Mouse (Mus musculus): ENCODE data around the gene Nop2. TPM values are rescaled to one million over a fixed set of nuclear protein-coding genes. Genes with fewer than 3 reads are reported as not detected.
"Not testable (repeated sequence)": the region's sequence is repeated elsewhere in the genome, so short reads cannot be mapped to it uniquely, and the experiment has no call there.

Nop2 gene
- polyA plus RNA-seq, 1 experiment from 2014 or later: 47.9 TPM

DNA sequence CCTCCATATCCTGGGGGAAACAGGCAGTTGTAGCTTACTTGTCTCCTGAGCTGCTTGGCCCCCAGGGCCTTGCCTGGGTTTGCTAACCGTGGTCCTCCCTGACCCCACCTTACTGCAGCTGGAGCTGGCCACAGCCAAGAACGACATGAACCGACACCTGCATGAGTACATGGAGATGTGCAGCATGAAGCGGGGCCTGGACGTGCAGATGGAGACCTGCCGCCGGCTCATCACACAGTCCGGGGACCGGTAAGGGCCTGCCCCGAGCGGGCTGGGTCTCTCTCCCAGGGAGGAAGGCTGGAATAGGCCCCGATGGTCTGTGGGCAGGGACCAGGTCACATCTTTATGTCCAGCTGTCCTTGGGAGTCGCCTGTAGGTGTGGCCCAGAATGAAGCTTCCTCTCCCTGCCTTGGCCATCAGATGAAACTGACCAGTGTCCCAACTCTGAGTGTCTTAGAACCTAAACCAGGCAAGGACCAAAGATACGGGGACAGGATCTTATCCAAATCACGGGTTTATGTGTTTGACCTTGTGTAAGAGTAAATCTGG is 27.3 kb downstream of the Nop2 start:
- Histone ChIP-seq H3K36me3 (peaks cover 74% of the 10 kb centered on the region), H3K4me1 (replicated peaks) (peaks cover 40% of the 10 kb centered on the region), H3K4me3 (no peak overlapping the region), H3K9ac (no peak overlapping the region), H3K4me2 (no peak overlapping the region), H3K27ac (no peak overlapping the region), H3K9me3 (no peaks in the 10 kb centered on the region), H3K27me3 (no peaks in the 10 kb centered on the region)
- 89% methylated on average over 15 of the region's 15 CpGs for WGBS
- no peak for ATAC-seq (ENCODE audit: low FRiP score)

DNA sequence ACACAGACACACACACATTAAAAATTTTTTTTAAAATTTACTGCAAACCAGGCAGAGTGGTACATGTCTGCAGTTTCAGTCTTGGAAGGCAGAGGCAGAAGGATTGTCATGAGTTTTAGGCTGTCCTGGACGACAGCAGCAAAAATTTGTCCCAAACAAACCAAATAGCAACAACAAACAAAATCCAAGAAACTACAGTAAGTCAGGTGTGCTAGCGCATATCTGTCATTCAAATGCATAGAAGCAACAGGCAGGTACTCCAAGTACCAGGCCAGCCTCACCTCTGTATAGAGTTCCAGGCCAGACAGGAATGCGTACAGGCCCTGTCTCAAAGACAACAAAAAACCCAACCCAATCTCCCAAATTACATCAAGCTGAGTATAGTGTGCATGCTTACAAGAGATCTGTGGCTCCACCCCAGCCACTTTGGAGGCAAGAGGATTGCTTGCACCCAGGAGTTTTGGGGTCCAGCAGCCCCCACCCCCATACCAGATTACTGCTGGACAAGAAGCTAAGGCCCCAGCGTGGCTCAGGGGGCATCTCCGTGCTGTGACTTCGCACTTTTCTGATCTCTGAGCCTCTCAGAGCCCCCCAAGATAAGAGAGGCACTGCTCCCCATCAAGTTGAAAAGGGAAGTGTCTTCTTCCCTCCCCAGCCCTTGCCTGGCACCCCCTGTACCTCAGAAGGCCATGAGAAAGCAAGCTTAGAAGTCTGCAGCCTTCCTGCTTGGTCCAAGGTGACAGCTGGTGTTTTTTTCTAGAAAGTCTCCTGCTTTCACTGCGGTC is 28.3 kb downstream of the Nop2 start:
- 83% methylated on average over 7 of the region's 7 CpGs for WGBS
- Histone ChIP-seq H3K36me3 (peaks cover 72% of the 10 kb centered on the region), H3K4me3 (no peak overlapping the region), H3K27me3 (no peaks in the 10 kb centered on the region), H3K27ac (no peak overlapping the region), H3K4me2 (no peak overlapping the region), H3K4me1 (replicated peaks) (peaks cover 46% of the 10 kb centered on the region), H3K9ac (peak overlapping the region; percentile 35; the same call in 1 of the 2 replicates), H3K9me3 (no peaks in the 10 kb centered on the region)
- no peak for ATAC-seq (ENCODE audit: low FRiP score)

DNA sequence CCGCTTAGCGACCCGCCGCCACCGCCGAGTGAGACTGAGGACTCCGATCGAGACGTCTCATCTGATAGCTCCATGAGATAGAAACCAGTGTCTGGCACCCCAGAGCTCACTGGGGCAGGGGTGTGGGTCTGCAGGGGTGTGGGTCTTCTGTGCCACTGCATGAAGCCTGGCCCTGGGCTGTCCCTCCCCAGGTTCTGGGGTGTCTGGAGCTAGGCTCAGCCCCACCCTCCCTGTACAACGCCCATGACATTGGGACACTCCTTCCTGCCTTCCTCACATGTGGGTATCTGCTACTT is 28.8 kb downstream of the Nop2 start:
- Histone ChIP-seq H3K4me2 (no peak overlapping the region), H3K27ac (no peak overlapping the region), H3K9ac (no peak overlapping the region; the same call in 1 of the 2 replicates), H3K27me3 (no peaks in the 10 kb centered on the region), H3K9me3 (no peaks in the 10 kb centered on the region), H3K4me1 (replicated peaks) (peaks cover 46% of the 10 kb centered on the region), H3K36me3 (peaks cover 68% of the 10 kb centered on the region), H3K4me3 (no peak overlapping the region)
- no peak for ATAC-seq (ENCODE audit: low FRiP score)
- 61% methylated on average over 10 of the region's 10 CpGs for WGBS

DNA sequence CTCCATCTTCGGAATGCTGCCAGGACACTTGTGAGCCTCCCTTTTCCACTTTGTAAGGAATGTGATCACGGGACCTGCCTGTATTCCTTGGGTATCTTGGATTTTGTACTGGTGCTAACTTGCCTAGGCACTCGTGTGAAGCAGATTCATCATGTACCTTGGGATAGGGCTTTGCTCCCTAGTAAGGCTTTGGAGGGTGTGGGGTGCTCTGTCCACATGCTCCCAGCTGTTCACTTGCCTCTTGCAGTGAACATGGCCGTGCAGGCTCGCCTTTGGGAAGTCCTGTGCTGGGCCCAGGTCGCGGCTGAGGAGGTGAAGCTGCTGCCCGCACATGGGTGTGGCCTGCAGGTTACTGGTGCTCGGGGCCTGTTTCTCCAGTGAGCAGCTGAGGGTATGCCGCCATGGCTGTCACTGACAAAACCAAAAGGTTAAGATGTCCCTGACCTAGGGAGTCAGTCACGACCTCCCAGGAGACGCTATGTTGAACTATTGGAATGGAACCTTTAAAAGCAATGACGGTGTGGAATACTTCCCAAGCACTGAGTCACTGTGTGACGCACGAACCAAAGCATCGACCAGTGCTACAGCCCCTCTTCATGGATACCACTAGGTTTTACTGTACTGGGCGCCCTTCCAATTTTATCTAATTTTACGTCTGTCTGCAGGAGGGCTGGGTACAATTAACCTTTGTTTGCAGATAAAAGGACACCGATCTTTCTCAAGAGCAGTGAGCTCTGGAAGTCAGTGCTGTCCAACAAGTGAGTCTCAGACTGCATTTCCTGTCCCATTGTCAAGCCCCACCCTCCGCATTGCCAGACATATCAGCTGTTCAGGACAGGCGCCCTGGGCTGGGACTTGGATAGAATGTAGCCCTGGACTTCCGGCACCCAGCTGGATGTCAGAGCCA is 29.4 kb downstream of the Nop2 start:
- no peak for ATAC-seq (ENCODE audit: low FRiP score)
- Histone ChIP-seq H3K36me3 (peaks cover 62% of the 10 kb centered on the region), H3K9ac (peak overlapping the region; percentile 24; the same call in 1 of the 2 replicates), H3K4me2 (no peak overlapping the region), H3K27me3 (no peaks in the 10 kb centered on the region), H3K9me3 (no peaks in the 10 kb centered on the region), H3K4me3 (no peak overlapping the region), H3K4me1 (replicated peaks) (peaks cover 50% of the 10 kb centered on the region), H3K27ac (no peak overlapping the region)
- 18% methylated on average over 22 of the region's 22 CpGs for WGBS

DNA sequence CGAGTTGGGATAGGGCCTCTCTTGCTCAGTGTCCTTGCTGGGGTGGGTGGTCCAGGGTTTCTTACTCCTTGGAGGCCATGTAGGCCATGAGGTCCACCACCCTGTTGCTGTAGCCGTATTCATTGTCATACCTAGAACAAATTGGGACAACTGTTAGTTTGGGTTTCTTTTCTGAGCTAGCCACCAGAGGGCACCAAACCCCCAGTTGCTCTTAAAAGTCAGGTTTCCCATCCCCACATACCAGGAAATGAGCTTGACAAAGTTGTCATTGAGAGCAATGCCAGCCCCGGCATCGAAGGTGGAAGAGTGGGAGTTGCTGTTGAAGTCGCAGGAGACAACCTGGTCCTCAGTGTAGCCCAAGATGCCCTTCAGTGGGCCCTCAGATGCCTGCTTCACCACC is 30.3 kb downstream of the Nop2 start:
- not testable (repeated sequence) for ATAC-seq (ENCODE audit: low FRiP score); H3K9me3 ChIP-seq; H3K9ac ChIP-seq; H3K4me2 ChIP-seq; H3K27ac ChIP-seq; H3K4me3 ChIP-seq; H3K27me3 ChIP-seq
- peaks cover 58% of the 10 kb centered on the region for H3K4me1 ChIP-seq (replicated peaks)
- 20% methylated on average over 4 of the region's 5 CpGs for WGBS
- peaks cover 58% of the 10 kb centered on the region for H3K36me3 ChIP-seq

DNA sequence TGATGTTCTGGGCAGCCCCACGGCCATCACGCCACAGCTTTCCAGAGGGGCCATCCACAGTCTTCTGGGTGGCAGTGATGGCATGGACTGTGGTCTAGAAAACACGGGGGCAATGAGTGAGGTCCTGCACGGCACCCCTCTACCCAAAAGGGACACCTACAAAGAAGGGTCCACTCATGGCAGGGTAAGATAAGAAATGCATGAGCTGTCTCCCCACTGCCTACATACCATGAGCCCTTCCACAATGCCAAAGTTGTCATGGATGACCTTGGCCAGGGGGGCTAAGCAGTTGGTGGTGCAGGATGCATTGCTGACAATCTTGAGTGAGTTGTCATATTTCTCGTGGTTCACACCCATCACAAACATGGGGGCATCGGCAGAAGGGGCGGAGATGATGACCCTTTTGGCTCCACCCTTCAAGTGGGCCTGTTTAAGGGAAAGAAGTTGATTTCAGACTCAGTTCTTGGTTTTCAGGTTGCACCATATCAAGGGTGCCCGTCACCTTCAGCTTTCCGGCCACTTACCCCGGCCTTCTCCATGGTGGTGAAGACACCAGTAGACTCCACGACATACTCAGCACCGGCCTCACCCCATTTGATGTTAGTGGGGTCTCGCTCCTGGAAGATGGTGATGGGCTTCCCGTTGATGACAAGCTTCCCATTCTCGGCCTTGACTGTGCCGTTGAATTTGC is 31.1 kb downstream of the Nop2 start:
- not testable (repeated sequence) for ATAC-seq (ENCODE audit: low FRiP score); H3K9me3 ChIP-seq; H3K9ac ChIP-seq; H3K4me3 ChIP-seq; H3K4me2 ChIP-seq; H3K27me3 ChIP-seq; H3K27ac ChIP-seq
- H3K4me1 ChIP-seq (replicated peaks): peaks cover 58% of the 10 kb centered on the region
- WGBS: 70% methylated on average over 13 of the region's 16 CpGs
- H3K36me3 ChIP-seq: peaks cover 59% of the 10 kb centered on the region

DNA sequence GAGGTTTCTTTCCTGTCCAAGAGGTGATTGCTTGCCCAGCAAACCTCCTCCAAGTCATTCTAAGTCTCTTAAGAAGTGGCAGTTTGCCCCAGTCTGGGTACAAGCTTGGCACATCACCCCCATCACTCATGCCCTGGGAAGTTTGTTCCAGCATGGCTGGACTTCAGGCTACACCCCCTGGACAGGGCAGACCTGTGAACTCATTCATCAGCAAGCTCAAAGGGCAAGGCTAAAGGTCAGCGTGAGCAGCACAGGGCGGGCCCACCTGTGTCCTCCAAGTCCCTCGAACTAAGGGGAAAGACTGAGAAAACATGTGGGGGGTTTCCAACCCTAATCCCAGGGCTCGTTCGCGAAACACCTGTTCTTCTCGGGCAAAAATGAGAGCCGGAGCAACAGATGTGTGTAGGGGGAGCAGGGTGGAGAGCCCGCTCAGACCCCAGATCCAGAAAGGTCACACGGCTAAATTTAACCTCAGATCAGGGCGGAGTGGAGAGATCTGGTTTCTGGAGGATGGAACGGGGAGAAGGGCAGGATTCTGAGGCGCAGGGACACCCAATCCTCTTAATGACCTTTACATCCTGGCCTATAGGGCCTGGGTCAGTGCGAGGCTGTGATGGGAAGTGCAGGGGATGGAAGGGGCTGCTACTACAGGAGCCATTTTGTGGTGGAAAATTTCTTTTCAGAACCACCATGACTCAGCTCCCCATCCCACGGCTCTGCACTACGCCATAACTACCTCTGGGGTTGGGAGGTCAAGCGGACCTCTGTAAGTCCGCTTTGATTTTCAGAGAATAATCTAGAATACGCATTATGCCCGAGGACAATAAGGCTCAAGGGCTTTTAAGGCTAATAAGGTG is 32.3 kb downstream of the Nop2 start:
- H3K4me1 ChIP-seq (replicated peaks): peaks cover 57% of the 10 kb centered on the region
- peak overlapping the region; percentile 98 for H3K9ac ChIP-seq
- peak overlapping the region; percentile 95 for H3K27ac ChIP-seq
- H3K4me2 ChIP-seq: peak overlapping the region; percentile 97
- H3K9me3 ChIP-seq: no peaks in the 10 kb centered on the region
- peak overlapping the region; percentile 98 for H3K4me3 ChIP-seq
- ATAC-seq (ENCODE audit: low FRiP score): no peak
- WGBS: 6% methylated on average over 20 of the region's 20 CpGs
- H3K36me3 ChIP-seq: peaks cover 62% of the 10 kb centered on the region
- no peaks in the 10 kb centered on the region for H3K27me3 ChIP-seq

DNA sequence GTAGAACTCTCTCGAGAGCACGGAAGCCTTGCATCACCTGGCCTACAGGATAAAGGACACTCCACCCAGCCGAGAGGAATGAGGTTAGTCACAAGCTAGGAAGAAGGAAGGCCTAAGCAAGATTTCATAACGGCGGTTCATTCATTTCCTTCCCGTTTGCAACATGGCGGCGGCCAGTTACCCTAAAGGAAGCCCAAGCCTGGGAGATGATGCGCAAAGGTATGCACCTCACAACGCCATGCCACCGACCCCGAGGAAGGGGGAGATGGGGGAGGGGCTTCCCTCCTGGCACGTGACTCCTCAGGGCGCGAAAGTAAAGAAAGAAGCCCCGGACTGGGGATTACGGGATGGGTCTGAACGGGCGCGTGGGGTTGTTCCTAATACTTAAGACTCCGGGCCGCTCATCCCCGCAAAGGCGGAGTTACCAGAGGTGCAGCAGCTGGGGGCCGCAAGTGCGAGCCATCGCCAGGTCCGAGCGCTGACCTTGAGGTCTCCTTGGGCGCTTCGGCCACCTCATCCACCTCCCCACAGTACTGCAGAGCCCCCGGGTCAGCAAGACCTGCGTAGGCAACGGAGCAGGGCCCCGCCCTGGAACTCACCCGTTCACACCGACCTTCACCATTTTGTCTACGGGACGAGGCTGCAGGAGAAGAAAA is 33.1 kb downstream of the Nop2 start:
- Histone ChIP-seq H3K4me3 (peak overlapping the region; percentile 98), H3K9me3 (no peaks in the 10 kb centered on the region), H3K36me3 (peaks cover 62% of the 10 kb centered on the region), H3K9ac (peak overlapping the region; percentile 98), H3K4me2 (peak overlapping the region; percentile 97), H3K4me1 (replicated peaks) (peaks cover 57% of the 10 kb centered on the region), H3K27me3 (no peaks in the 10 kb centered on the region), H3K27ac (peak overlapping the region; percentile 95)
- WGBS: under 1% methylated on average over 38 of the region's 39 CpGs
- ATAC-seq (ENCODE audit: low FRiP score): peak; percentile 44

DNA sequence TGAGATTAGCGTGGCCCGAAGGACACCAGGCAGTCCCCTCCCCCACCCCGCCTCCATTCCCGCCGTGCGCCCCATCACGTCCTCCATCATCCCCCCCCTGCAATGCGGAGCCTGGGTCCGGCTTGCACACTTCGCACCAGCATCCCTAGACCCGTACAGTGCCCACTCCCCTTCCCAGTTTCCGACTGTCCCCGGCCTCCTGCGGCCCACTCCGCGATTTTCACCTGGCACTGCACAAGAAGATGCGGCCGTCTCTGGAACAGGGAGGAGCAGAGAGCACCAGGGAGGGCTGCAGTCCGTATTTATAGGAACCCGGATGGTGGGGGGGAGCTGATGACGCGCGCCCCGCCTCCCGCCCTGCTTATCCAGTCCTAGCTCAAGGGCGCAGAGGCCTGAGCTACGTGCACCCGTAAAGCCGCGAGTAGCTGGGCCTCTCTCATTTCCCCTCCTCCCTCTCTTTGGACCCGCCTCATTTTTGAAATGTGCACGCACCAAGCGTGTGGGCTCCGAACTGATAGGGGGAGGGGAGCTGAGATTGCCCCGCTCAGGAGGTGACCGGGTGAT is 33.7 kb downstream of the Nop2 start:
- WGBS: under 1% methylated on average over 36 of the region's 36 CpGs
- H3K9me3 ChIP-seq: no peaks in the 10 kb centered on the region
- peak overlapping the region; percentile 97 for H3K4me2 ChIP-seq
- H3K4me1 ChIP-seq (replicated peaks): peaks cover 57% of the 10 kb centered on the region
- peak; percentile 91 for ATAC-seq (ENCODE audit: low FRiP score)
- H3K36me3 ChIP-seq: peaks cover 62% of the 10 kb centered on the region
- peak overlapping the region; percentile 98 for H3K4me3 ChIP-seq
- H3K27me3 ChIP-seq: no peaks in the 10 kb centered on the region
- peak overlapping the region; percentile 95 for H3K27ac ChIP-seq
- H3K9ac ChIP-seq: peak overlapping the region; percentile 98

DNA sequence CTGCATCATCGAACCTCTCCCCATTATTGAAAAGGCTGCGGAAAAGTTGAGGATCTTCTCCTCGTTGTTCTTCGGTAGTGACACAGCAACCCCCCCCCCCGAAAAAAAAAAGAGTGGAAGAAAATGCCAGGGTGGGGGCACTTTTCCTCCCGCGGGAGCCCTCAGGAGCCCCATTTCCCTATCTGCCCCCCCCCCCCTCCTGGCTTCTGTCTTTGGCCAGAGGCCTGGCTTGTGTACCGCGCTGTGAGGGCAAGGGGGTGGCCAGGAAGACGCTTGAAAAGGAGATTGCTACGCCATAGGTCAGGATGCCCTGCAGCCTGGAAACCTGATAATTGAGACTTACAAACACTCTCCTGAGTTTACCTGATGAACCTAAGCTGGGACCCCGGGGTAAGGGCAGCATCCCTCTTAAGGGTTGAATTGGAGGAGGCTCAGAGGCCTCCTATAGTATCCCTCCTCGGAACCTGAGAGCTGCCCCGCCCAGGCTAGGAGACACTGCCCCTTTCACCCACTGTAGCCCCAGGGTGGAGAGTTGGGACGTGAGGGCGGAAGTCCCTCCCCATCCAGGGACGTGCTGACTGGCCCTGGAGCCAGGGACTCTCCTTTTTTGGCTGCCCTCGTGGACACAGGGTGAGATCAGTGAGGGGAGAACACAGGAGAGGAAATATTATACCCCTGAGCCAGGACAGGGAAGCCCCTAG is 34.5 kb downstream of the Nop2 start, which contains the start of gene Gapdh:
Gapdh (minus strand) TSS at position 417 of the 701 bp plus-strand sequence.
- Histone ChIP-seq H3K4me3 (peak within 1 kb of the TSS; percentile 98), H3K27ac (peak within 1 kb of the TSS; percentile 95), H3K27me3 (no peaks in the 10 kb centered on the region), H3K4me2 (peak within 1 kb of the TSS; percentile 97), H3K36me3 (peaks cover 62% of the 10 kb centered on the region), H3K9me3 (no peaks in the 10 kb centered on the region), H3K4me1 (replicated peaks) (peaks cover 49% of the 10 kb centered on the region), H3K9ac (peak within 1 kb of the TSS; percentile 98)
- WGBS: under 1% methylated on average over 18 of the region's 18 CpGs
- 0 out of 2 replicates have a peak, but pooled peaks have one; percentile 7 for ATAC-seq (ENCODE audit: low FRiP score)
